Mouse (Mus musculus): ENCODE data around the gene Cstf2t. TPM values are rescaled to one million over a fixed set of nuclear protein-coding genes. Genes with fewer than 3 reads are reported as not detected.

Cstf2t gene
- 56.2 and 57.5 TPM in 2 replicates for polyA plus RNA-seq (2016; fragmentation: Nextera tagmentation; extraction: Ambion mirVana)

- Histone ChIP-seq H3K4me3 (peak within 1 kb of the TSS; percentile 78), H3K9me3 (peaks cover 20% of the 10 kb centered on the region), H3K27me3 (replicated peaks; ENCODE audit: low read depth, poor library complexity, severe bottlenecking) (no peaks in the 10 kb centered on the region), H3K4me1 (peaks cover 17% of the 10 kb centered on the region), H3K36me3 (replicated peaks) (peaks cover 42% of the 10 kb centered on the region), H3K27ac (replicated peaks) (peak within 1 kb of the TSS; percentile 88)
- DNase-seq (ENCODE audit: low spot score): peak; percentile 98
- WGBS: 3% methylated on average over 56 of the region's 56 CpGs
Observed at GRCm38 (mm10) chr19:31082662-31083429, at the start of gene Cstf2t. Gene Cstf2t, plus strand, starts transcription at chr19:31082837.

- H3K4me1 ChIP-seq: no peaks in the 10 kb centered on the region; the same call in 1 of the 2 replicates
- no peak overlapping the region for H3K4me3 ChIP-seq
- H3K36me3 ChIP-seq (replicated peaks): no peaks in the 10 kb centered on the region
- 71% methylated on average over 3 of the region's 3 CpGs for WGBS
- no peaks in the 10 kb centered on the region for H3K9me3 ChIP-seq
- DNase-seq (ENCODE audit: low spot score): no peak
- no peak overlapping the region for H3K27ac ChIP-seq (replicated peaks)
- H3K27me3 ChIP-seq (replicated peaks; ENCODE audit: low read depth, poor library complexity, severe bottlenecking): no peaks in the 10 kb centered on the region
Observed at GRCm38 (mm10) chr19:31038951-31039350, 43.7 kb upstream of the Cstf2t start.

DNA sequence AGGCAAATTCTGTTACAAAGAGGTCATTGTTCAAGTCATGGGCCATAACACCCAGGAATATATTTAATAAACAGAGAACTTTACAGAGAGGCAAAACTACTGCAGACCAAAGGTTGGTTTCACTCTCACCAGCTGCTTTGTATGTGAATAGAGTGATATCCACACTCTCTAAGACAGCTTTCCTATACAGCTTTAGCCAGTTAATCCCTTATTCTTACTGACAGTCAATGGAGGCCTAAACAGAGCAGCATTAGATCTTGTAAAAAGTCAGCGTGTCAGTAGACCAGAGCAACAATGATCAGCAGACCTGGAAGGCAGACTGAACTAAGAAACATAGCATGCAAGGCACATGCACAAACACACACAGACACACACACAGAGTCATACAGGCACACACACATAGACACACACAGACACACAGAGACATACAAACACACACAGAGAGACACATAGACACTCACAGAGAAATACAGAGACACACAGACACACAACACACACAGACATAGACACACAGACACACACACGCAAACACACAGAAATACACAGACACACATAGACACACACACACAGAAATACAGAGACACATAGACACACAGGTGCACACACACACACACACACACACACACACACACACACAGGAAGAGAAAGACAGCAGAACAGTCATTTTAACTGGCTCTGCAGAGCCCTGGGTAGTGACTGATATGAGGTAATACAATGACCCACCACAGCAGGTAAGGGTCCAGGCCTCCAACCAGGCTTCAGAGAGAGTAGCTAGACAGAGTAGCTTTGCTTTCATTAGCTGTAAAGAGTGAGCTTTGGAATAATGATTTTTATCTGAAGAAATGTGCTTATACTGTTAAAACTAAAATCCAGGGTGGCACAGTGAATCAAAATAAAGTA is 41.4 kb upstream of the Cstf2t start:
- Histone ChIP-seq H3K36me3 (replicated peaks) (no peaks in the 10 kb centered on the region), H3K27ac (replicated peaks) (no peak overlapping the region), H3K4me1 (no peaks in the 10 kb centered on the region; the same call in 1 of the 2 replicates), H3K4me3 (no peak overlapping the region), H3K9me3 (no peaks in the 10 kb centered on the region), H3K27me3 (replicated peaks; ENCODE audit: low read depth, poor library complexity, severe bottlenecking) (no peaks in the 10 kb centered on the region)
- WGBS: 79% methylated on average over 2 of the region's 2 CpGs
- DNase-seq (ENCODE audit: low spot score): no peak

- H3K36me3 ChIP-seq (replicated peaks): no peaks in the 10 kb centered on the region
- H3K4me3 ChIP-seq: no peak overlapping the region
- H3K4me1 ChIP-seq: no peaks in the 10 kb centered on the region
- H3K27me3 ChIP-seq (replicated peaks; ENCODE audit: low read depth, poor library complexity, severe bottlenecking): no peaks in the 10 kb centered on the region
- no peak for DNase-seq (ENCODE audit: low spot score)
- H3K27ac ChIP-seq (replicated peaks): no peak overlapping the region
- WGBS: 96% methylated on average over 4 of the region's 4 CpGs
- H3K9me3 ChIP-seq: no peaks in the 10 kb centered on the region
Observed at GRCm38 (mm10) chr19:31046601-31047000, 36.0 kb upstream of the Cstf2t start.

GRCm38 (mm10) chr19:31064740-31065139 is 17.9 kb upstream of the Cstf2t start:
- H3K36me3 ChIP-seq (replicated peaks): no peaks in the 10 kb centered on the region
- H3K9me3 ChIP-seq: no peaks in the 10 kb centered on the region
- no peak overlapping the region for H3K4me3 ChIP-seq
- DNase-seq (ENCODE audit: low spot score): no peak
- H3K4me1 ChIP-seq: 0 out of 2 replicates have a peak, but pooled peaks cover 3% of the 10 kb centered on the region
- WGBS: 69% methylated on average over 1 of the region's 1 CpGs
- H3K27ac ChIP-seq (replicated peaks): no peak overlapping the region
- H3K27me3 ChIP-seq (replicated peaks; ENCODE audit: low read depth, poor library complexity, severe bottlenecking): no peaks in the 10 kb centered on the region

- H3K27ac ChIP-seq (replicated peaks): no peak overlapping the region
- DNase-seq (ENCODE audit: low spot score): no peak
- H3K4me1 ChIP-seq: 0 out of 2 replicates have a peak, but pooled peaks cover 3% of the 10 kb centered on the region
- H3K27me3 ChIP-seq (replicated peaks; ENCODE audit: low read depth, poor library complexity, severe bottlenecking): no peaks in the 10 kb centered on the region
- H3K4me3 ChIP-seq: no peak overlapping the region
- no peaks in the 10 kb centered on the region for H3K36me3 ChIP-seq (replicated peaks)
- no peaks in the 10 kb centered on the region for H3K9me3 ChIP-seq
- 88% methylated on average over 11 of the region's 11 CpGs for WGBS
Observed at GRCm38 (mm10) chr19:31065206-31065781, 17.3 kb upstream of the Cstf2t start.

GRCm38 (mm10) chr19:31073959-31074716 is 8.5 kb upstream of the Cstf2t start:
- WGBS: 35% methylated on average over 24 of the region's 24 CpGs
- Histone ChIP-seq H3K36me3 (replicated peaks) (no peaks in the 10 kb centered on the region), H3K4me3 (peak overlapping the region; percentile 38)

DNA sequence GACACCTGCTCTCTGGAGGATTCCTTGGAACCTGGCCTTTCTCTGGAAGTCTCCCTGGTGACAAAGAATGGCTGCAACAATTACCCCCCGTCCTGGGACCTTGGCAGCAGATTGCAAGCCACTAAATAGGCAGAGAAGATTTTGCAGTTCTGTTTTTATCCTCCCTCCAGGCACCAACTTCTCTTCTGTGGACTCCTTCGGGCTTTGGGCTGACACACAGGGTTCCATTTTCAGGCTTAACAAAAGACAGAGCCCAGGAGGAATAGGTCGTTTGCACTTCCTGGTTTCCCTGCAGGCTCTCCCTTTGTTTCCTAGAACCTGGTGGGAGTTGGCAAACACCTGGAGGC is 7.9 kb upstream of the Cstf2t start:
- WGBS: 5% methylated on average over 3 of the region's 3 CpGs
- no peaks in the 10 kb centered on the region for H3K36me3 ChIP-seq (replicated peaks)
- peak overlapping the region; percentile 71 for H3K27ac ChIP-seq (replicated peaks)
- no peaks in the 10 kb centered on the region for H3K9me3 ChIP-seq
- H3K4me1 ChIP-seq: peaks cover 11% of the 10 kb centered on the region
- no peaks in the 10 kb centered on the region for H3K27me3 ChIP-seq (replicated peaks; ENCODE audit: low read depth, poor library complexity, severe bottlenecking)
- no peak for DNase-seq (ENCODE audit: low spot score)
- peak overlapping the region; percentile 38 for H3K4me3 ChIP-seq

More at GRCm38 (mm10) chr19:31073959-31074716, 8.5 kb upstream of the Cstf2t start:
- no peaks in the 10 kb centered on the region for H3K27me3 ChIP-seq (replicated peaks; ENCODE audit: low read depth, poor library complexity, severe bottlenecking)
- peak overlapping the region; percentile 71 for H3K27ac ChIP-seq (replicated peaks)
- peaks cover 11% of the 10 kb centered on the region for H3K4me1 ChIP-seq
- DNase-seq (ENCODE audit: low spot score): no peak
- H3K9me3 ChIP-seq: no peaks in the 10 kb centered on the region

- Histone ChIP-seq H3K4me3 (no peak overlapping the region), H3K27me3 (replicated peaks; ENCODE audit: low read depth, poor library complexity, severe bottlenecking) (no peaks in the 10 kb centered on the region), H3K36me3 (replicated peaks) (no peaks in the 10 kb centered on the region), H3K9me3 (no peaks in the 10 kb centered on the region), H3K27ac (replicated peaks) (no peak overlapping the region), H3K4me1 (peaks cover 11% of the 10 kb centered on the region)
- WGBS: 86% methylated on average over 4 of the region's 4 CpGs
- DNase-seq (ENCODE audit: low spot score): no peak
Observed at GRCm38 (mm10) chr19:31076106-31076505, 6.5 kb upstream of the Cstf2t start.

DNA sequence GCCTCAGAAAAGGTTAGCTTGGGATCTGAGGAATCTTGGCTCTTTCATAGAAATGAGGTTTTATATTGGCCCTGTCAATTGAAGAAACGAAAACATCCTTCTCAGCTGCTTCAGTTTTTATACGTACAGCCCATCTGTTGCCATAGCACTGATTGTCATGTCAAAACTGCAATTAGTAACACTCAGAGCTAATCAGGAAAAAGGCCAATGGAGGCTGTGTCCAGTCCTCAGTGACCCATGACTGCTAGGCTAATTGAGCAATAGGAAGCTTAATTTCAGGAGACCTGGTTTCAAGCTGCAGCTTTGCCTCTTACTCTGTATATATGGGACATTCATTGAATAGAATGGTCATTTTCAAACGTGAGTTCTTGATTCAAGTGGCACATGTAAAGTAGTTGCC is 4.4 kb upstream of the Cstf2t start:
- no peak for DNase-seq (ENCODE audit: low spot score)
- Histone ChIP-seq H3K9me3 (no peaks in the 10 kb centered on the region), H3K27ac (replicated peaks) (no peak overlapping the region), H3K27me3 (replicated peaks; ENCODE audit: low read depth, poor library complexity, severe bottlenecking) (no peaks in the 10 kb centered on the region), H3K4me3 (no peak overlapping the region), H3K36me3 (replicated peaks) (no peaks in the 10 kb centered on the region), H3K4me1 (peaks cover 13% of the 10 kb centered on the region)
- 65% methylated on average over 3 of the region's 3 CpGs for WGBS

DNA sequence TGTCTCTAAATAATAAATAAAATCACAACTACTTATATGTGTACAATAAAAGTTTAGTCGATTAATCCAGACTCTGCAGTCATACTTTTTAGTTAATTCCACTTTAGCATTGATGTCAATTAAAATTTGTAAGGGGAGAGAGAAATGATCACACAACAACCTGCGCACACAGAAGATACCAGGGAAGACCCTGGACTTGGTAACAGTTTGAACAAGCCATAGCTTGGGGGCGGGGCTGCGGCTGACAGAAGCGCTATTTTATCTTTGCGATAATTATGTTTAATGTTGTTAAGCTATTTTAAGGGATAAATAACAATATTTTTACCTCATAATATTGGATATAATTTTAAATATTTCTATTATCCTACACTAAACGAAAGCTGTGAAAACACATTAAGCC is 411 bp upstream of the Cstf2t start:
- DNase-seq (ENCODE audit: low spot score): no peak
- H3K27me3 ChIP-seq (replicated peaks; ENCODE audit: low read depth, poor library complexity, severe bottlenecking): no peaks in the 10 kb centered on the region
- 20% methylated on average over 7 of the region's 7 CpGs for WGBS
- H3K4me1 ChIP-seq: peaks cover 17% of the 10 kb centered on the region
- H3K36me3 ChIP-seq (replicated peaks): peaks cover 39% of the 10 kb centered on the region
- H3K4me3 ChIP-seq: peak overlapping the region; percentile 78
- H3K27ac ChIP-seq (replicated peaks): peak overlapping the region; percentile 88
- peaks cover 20% of the 10 kb centered on the region for H3K9me3 ChIP-seq

- peak overlapping the region; percentile 88 for H3K27ac ChIP-seq (replicated peaks)
- 94% methylated on average over 8 of the region's 8 CpGs for WGBS
- peak overlapping the region; percentile 78 for H3K4me3 ChIP-seq
- no peaks in the 10 kb centered on the region for H3K27me3 ChIP-seq (replicated peaks; ENCODE audit: low read depth, poor library complexity, severe bottlenecking)
- H3K36me3 ChIP-seq (replicated peaks): peaks cover 49% of the 10 kb centered on the region
- H3K9me3 ChIP-seq: peaks cover 20% of the 10 kb centered on the region
- no peak for DNase-seq (ENCODE audit: low spot score)
- H3K4me1 ChIP-seq: peaks cover 17% of the 10 kb centered on the region
Observed at GRCm38 (mm10) chr19:31083761-31084160, 1.1 kb downstream of the Cstf2t start.
